Mouse (Mus musculus): ENCODE data around the gene Tnfrsf13c.

- TF ChIP-seq POLR2A (IDR thresholded peaks at IDR 0.05; ENCODE audit: low read depth, low read length) (peak; percentile 46; the same call in 1 of the 2 replicates), POLR2AphosphoS2 (IDR thresholded peaks at IDR 0.05; ENCODE audit: low read depth, low read length) (no peak; the same call in 1 of the 2 replicates)
Observed at GRCm38 (mm10) chr15:82212752-82213063, 11.5 kb downstream of the Tnfrsf13c start, which contains the start of gene Shisa8.

Measured in CH12.LX (cell line).